Mouse (Mus musculus) CH12.LX (cell line): Measurements from ENCODE around the gene Gng3. TPM values are rescaled to one million over a fixed set of nuclear protein-coding genes. Genes with fewer than 3 reads are reported as not detected.
A peak's percentile ranks its signal among the peaks of the same experiment; 100 is the strongest.

Source experiments
- DNase-seq: peaks from one replicate; pipeline ENCODE4 v3.0.0-alpha.2; 2013; ENCODE audit errors: extremely low read depth
- H3K27ac ChIP-seq: 2 replicates; pipeline ENCODE4 v1.5.1; 2012; ENCODE audit warnings: low read depth, mild to moderate bottlenecking, control low read depth, moderate library complexity; ENCODE audit not compliant: insufficient read depth
- H3K27me3 ChIP-seq: replicated peaks from 2 replicates; pipeline ENCODE3; 2012; ENCODE audit warnings: inconsistent platforms
- H3K36me3 ChIP-seq, 2 experiments: replicated peaks in 1 of 2; 2 replicates each; pipeline versions ENCODE3 to v1.6.1; 2012; ENCODE audit warnings: inconsistent platforms in 1 of 2, low read length in 1 of 2, mild to moderate bottlenecking in 1 of 2, mixed read lengths in 1 of 2, moderate library complexity in 1 of 2; ENCODE audit not compliant: control insufficient read depth in 1 of 2, insufficient read depth in 1 of 2
- H3K4me1 ChIP-seq, 2 experiments: 2 replicates each; pipeline ENCODE4 v1.6.1; 2012; ENCODE audit warnings: inconsistent platforms in 1 of 2, moderate library complexity in 1 of 2; ENCODE audit not compliant: insufficient read depth in 2 of 2, control insufficient read depth in 1 of 2
- H3K4me2 ChIP-seq: 2 replicates; pipeline ENCODE4 v1.6.1; 2012; ENCODE audit warnings: low read depth, mild to moderate bottlenecking, control low read depth; ENCODE audit not compliant: poor library complexity, insufficient read depth, severe bottlenecking
- H3K4me3 ChIP-seq, 3 experiments: fragments of 150-350 bp in 1 of 3; sonication (generic) in 1 of 3; replicated peaks in 1 of 3; 2 replicates each; pipeline versions ENCODE3 to v1.5.1; 2011 to 2012; ENCODE audit warnings: low read depth in 2 of 3, low read length in 2 of 3, mild to moderate bottlenecking in 2 of 3, moderate library complexity in 2 of 3, control low read depth in 1 of 3, improper control_type of control experiment in 1 of 3, inconsistent platforms in 1 of 3, mixed read lengths in 1 of 3; ENCODE audit not compliant: poor library complexity in 1 of 3
- H3K79me2 ChIP-seq: replicated peaks from 2 replicates; pipeline ENCODE4 v1.6.1; 2012; ENCODE audit warnings: mild to moderate bottlenecking, moderate library complexity; ENCODE audit not compliant: control insufficient read depth, poor library complexity, insufficient read depth, severe bottlenecking; ENCODE audit errors: extremely low read depth
- H3K9ac ChIP-seq: 2 replicates; pipeline ENCODE4 v1.6.1; 2012; ENCODE audit warnings: low read depth, mild to moderate bottlenecking, control low read depth, moderate library complexity; ENCODE audit not compliant: insufficient read depth
- H3K9me3 ChIP-seq: replicated peaks from 2 replicates; pipeline ENCODE3; 2012; ENCODE audit warnings: low read length, inconsistent platforms, mixed read lengths
- BHLHE40 ChIP-seq: IDR thresholded peaks from 2 replicates; pipeline ENCODE4 v1.6.1; 2011; ENCODE audit warnings: mild to moderate bottlenecking, low read depth, low read length, improper control_type of control experiment
- CHD1 ChIP-seq: IDR thresholded peaks from 2 replicates; pipeline ENCODE4 v1.6.1; 2012; ENCODE audit warnings: low read depth, low read length, improper control_type of control experiment, inconsistent platforms
- CHD2 ChIP-seq: IDR thresholded peaks from 2 replicates; pipeline ENCODE4 v1.6.1; 2011; ENCODE audit warnings: low read length, improper control_type of control experiment
- CTCF ChIP-seq, 2 experiments: IDR thresholded peaks in 1 of 2; conservative IDR thresholded peaks in 1 of 2; 2 replicates each; pipeline ENCODE4 v1.5.1; 2011 to 2012; ENCODE audit warnings: low read depth in 2 of 2, low read length in 2 of 2, improper control_type of control experiment in 1 of 2, inconsistent platforms in 1 of 2, mild to moderate bottlenecking in 1 of 2, moderate library complexity in 1 of 2
- E2F4 ChIP-seq: IDR thresholded peaks from 2 replicates; pipeline ENCODE4 v1.6.1; 2011; ENCODE audit warnings: low read depth, low read length, improper control_type of control experiment; ENCODE audit not compliant: insufficient replicate concordance
- ETS1 ChIP-seq: conservative IDR thresholded peaks from 2 replicates; pipeline ENCODE4 v1.6.1; 2012; ENCODE audit warnings: low read depth, mild to moderate bottlenecking, inconsistent platforms, low read length, improper control_type of control experiment, moderate library complexity
- HCFC1 ChIP-seq: IDR thresholded peaks from 2 replicates; pipeline ENCODE4 v1.6.1; 2012; ENCODE audit warnings: low read depth, mild to moderate bottlenecking, inconsistent platforms, low read length, improper control_type of control experiment
- IRF4 ChIP-seq: IDR thresholded peaks from 2 replicates; pipeline ENCODE4 v1.6.1; 2014; ENCODE audit warnings: low read depth, mild to moderate bottlenecking, inconsistent platforms, low read length, improper control_type of control experiment
- JUN ChIP-seq: IDR thresholded peaks from 2 replicates; pipeline ENCODE4 v1.6.1; 2011; ENCODE audit warnings: low read depth, mild to moderate bottlenecking, low read length, improper control_type of control experiment, moderate library complexity; ENCODE audit not compliant: insufficient read depth
- KAT2A ChIP-seq: IDR thresholded peaks from 2 replicates; pipeline ENCODE4 v1.6.1; 2012; ENCODE audit warnings: low read length, improper control_type of control experiment, inconsistent platforms; ENCODE audit not compliant: insufficient replicate concordance
- MAFK ChIP-seq: IDR thresholded peaks from 2 replicates; pipeline ENCODE4 v1.6.1; 2011; ENCODE audit warnings: low read length, improper control_type of control experiment; ENCODE audit not compliant: insufficient replicate concordance
- MAZ ChIP-seq: IDR thresholded peaks from 2 replicates; pipeline ENCODE4 v1.6.1; 2012; ENCODE audit warnings: low read depth, mild to moderate bottlenecking, inconsistent platforms, low read length, improper control_type of control experiment, moderate library complexity
- MEF2A ChIP-seq: IDR thresholded peaks from 2 replicates; pipeline ENCODE4 v1.6.1; 2014; ENCODE audit warnings: low read depth, mild to moderate bottlenecking, inconsistent platforms, low read length, improper control_type of control experiment, borderline replicate concordance
- MXI1 ChIP-seq: IDR thresholded peaks from 2 replicates; pipeline ENCODE4 v1.6.1; 2011; ENCODE audit warnings: mild to moderate bottlenecking, low read depth, low read length, improper control_type of control experiment
- MYC ChIP-seq: IDR thresholded peaks from 2 replicates; pipeline ENCODE4 v1.6.1; 2011; ENCODE audit warnings: low read depth, mild to moderate bottlenecking, improper control_type of control experiment, low read length
- NELFE ChIP-seq: IDR thresholded peaks from 2 replicates; pipeline ENCODE4 v1.6.1; 2011; ENCODE audit warnings: low read depth, low read length, improper control_type of control experiment
- PAX5 ChIP-seq: IDR thresholded peaks from 2 replicates; pipeline ENCODE4 v1.6.1; 2012; ENCODE audit warnings: low read length, inconsistent platforms, mixed read lengths
- POLR2AphosphoS2 ChIP-seq: IDR thresholded peaks from 2 replicates; pipeline ENCODE4 v1.6.1; 2011; ENCODE audit warnings: low read depth, low read length, improper control_type of control experiment
- RAD21 ChIP-seq: IDR thresholded peaks from 2 replicates; pipeline ENCODE4 v1.6.1; 2011; ENCODE audit warnings: low read depth, mild to moderate bottlenecking, low read length, improper control_type of control experiment, moderate library complexity
- SIN3A ChIP-seq: IDR thresholded peaks from 2 replicates; pipeline ENCODE4 v1.6.1; 2012; ENCODE audit warnings: low read length, improper control_type of control experiment, inconsistent platforms
- SMC3 ChIP-seq: IDR thresholded peaks from 2 replicates; pipeline ENCODE4 v1.6.1; 2011; ENCODE audit warnings: low read depth, low read length, improper control_type of control experiment
- TBP ChIP-seq: conservative IDR thresholded peaks from 2 replicates; pipeline ENCODE4 v1.6.1; 2011; ENCODE audit warnings: low read depth, low read length, improper control_type of control experiment
- UBTF ChIP-seq: IDR thresholded peaks from 2 replicates; pipeline ENCODE4 v1.6.1; 2012; ENCODE audit warnings: low read depth, mild to moderate bottlenecking, inconsistent platforms, low read length, improper control_type of control experiment, moderate library complexity
- USF1 ChIP-seq: IDR thresholded peaks from 2 replicates; pipeline ENCODE4 v1.6.1; 2014; ENCODE audit warnings: low read depth, mild to moderate bottlenecking, inconsistent platforms, low read length, improper control_type of control experiment
- ZC3H11A ChIP-seq: IDR thresholded peaks from 2 replicates; pipeline ENCODE4 v1.6.1; 2012; ENCODE audit warnings: low read depth, mild to moderate bottlenecking, inconsistent platforms, low read length, improper control_type of control experiment
- ZKSCAN1 ChIP-seq: IDR thresholded peaks from 2 replicates; pipeline ENCODE4 v1.6.1; 2012; ENCODE audit warnings: low read depth, inconsistent platforms, low read length, improper control_type of control experiment, borderline replicate concordance
- ZMIZ1 ChIP-seq: IDR thresholded peaks from 2 replicates; pipeline ENCODE4 v1.6.1; 2012; ENCODE audit warnings: low read depth, mild to moderate bottlenecking, inconsistent platforms, low read length, improper control_type of control experiment
- ZNF384 ChIP-seq: IDR thresholded peaks from 2 replicates; pipeline ENCODE4 v1.6.1; 2012; ENCODE audit warnings: low read depth, low read length, improper control_type of control experiment, inconsistent platforms
- dilution Hi-C: fragments of 300-500 bp; cut with MboI; formaldehyde crosslinking; loops from 2 replicates; pipeline ENCODE4 v1.14.3; 2020; ENCODE audit warnings: low sequenced_read_pairs; ENCODE audit not compliant: extremely low pct_unique_long_range_greater_than_20kb, extremely low pct_ligation_motif_present
- in situ Hi-C: fragments of 300-500 bp; cut with MboI; formaldehyde crosslinking; loops from 3 replicates; pipeline ENCODE4 v1.14.3; 2019; ENCODE audit warnings: low sequenced_read_pairs, low pct_ligation_motif_present, low pct_unique_long_range_greater_than_20kb, mixed read lengths
- polyA plus RNA-seq: library from polyadenylated mRNA; unstranded; fragments of >175 nt; gene quantifications from 2 replicates; pipeline ENCODE4 v1.2.1, GENCODE M21; 2012; ENCODE audit warnings: low read depth; ENCODE audit not compliant: insufficient read length
- total RNA-seq, 2 experiments: library from RNA; depleted of rRNA; stranded (reverse); fragments of 300-350 nt in 1 of 2; fragments of >200 nt in 1 of 2; gene quantifications; 2 replicates each; pipeline ENCODE4 v1.2.3; 2012 to 2014

The Gng3 gene
- total and polyA plus RNA-seq, 3 experiments = 0.56 to 10.3 (median 6.1) TPM

GRCm38 (mm10) chr19:8841012-8841411 lies 2.0 kb upstream of the Gng3 start:
- DNase-seq = no peak
- H3K4me1 ChIP-seq = peaks cover 11 to 38% of the 10 kb centered on the region in 2 experiments
- no peak for TF ChIP-seq USF1
- TF ChIP-seq ZNF384 = no peak
- no peak for TF ChIP-seq MXI1
- TF ChIP-seq HCFC1 = no peak
- TF ChIP-seq NELFE = no peak
- no peak for TF ChIP-seq MAZ
- no peak for TF ChIP-seq ZC3H11A
- no peak for TF ChIP-seq CHD1
- no peak for TF ChIP-seq E2F4
- no peak for TF ChIP-seq RAD21
- no peak for TF ChIP-seq SMC3
- TF ChIP-seq CTCF (conservative IDR thresholded peaks at IDR 0.05 in 1 of 2, IDR thresholded peaks at IDR 0.05 in 1 of 2; ENCODE audit: low read depth in 2 of 2, low read length in 2 of 2) = no peak
- no peak for TF ChIP-seq BHLHE40
- TF ChIP-seq CHD2 = no peak
- H3K9me3 ChIP-seq = no peaks in the 10 kb centered on the region
- peaks cover 16 to 50% of the 10 kb centered on the region in 2 experiments for H3K36me3 ChIP-seq
- peaks cover 20% of the 10 kb centered on the region for H3K79me2 ChIP-seq
- no peaks in the 10 kb centered on the region for H3K27me3 ChIP-seq
- H3K4me3 ChIP-seq = peak overlapping the region; percentile 54 to 81 (median 65)
- peak overlapping the region; percentile 75 for H3K9ac ChIP-seq
- no peak overlapping the region for H3K27ac ChIP-seq
- in situ Hi-C loops = loop anchor here (25.0 kb wide), 1 partner anchor 1021 kb away; no protein-coding TSS in a partner anchor
- dilution Hi-C loops = no loop called here
- H3K4me2 ChIP-seq = peak overlapping the region; percentile 96

DNA sequence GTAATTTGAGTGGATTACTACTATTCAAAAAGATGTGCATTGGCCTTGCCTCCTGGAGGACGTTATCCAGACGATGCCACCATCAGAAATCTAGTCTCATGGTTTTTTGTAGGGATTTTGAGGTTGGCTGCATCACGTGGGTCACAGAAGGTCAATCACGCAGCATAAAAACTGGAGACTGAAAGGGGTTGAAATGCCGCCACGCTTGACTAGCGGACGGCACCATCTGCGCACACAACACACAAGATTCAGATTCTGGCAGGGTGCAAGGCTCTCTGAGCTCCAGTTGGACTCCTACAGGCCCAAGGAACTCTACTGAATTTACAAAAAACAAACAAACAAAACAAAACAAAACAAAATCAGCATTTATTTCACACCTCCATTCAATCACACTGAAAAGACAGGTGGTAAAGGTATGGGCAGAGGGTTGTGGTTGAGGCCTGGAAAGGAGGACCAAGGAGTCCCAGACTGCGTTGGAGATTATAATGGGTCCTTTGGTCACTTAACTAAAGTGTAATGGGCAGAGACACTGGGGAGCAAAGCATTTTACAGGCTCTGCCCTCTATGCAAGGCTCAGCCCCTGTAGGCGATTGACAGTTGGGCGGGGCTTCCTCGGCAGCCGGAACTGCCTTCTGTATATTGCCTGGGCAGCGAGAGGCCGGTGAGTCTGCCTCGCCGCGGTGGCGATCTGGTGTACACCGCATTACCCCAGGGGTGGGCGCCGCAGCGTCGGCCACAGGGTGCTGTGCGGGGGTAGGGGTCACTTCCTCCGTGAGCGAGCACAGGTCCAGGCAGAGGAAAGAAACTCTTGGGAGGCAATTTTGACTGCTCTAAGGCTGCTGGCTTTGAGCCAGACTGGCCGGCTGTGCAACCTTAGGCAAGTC lies 1.2 kb upstream of the Gng3 start:
- Histone ChIP-seq H3K36me3 (peaks cover 15 to 51% of the 10 kb centered on the region in 2 experiments), H3K27ac (peak overlapping the region; percentile 62), H3K9ac (peak overlapping the region; percentile 75), H3K9me3 (no peaks in the 10 kb centered on the region), H3K4me1 (peaks cover 11 to 45% of the 10 kb centered on the region in 2 experiments), H3K27me3 (no peaks in the 10 kb centered on the region), H3K4me2 (peak overlapping the region; percentile 96), H3K79me2 (peaks cover 20% of the 10 kb centered on the region), H3K4me3 (peak overlapping the region; percentile 54 to 81 (median 65))
- DNase-seq = peak; percentile 55
- dilution Hi-C loops = no loop called here
- in situ Hi-C loops = loop anchor here (25.0 kb wide), 1 partner anchor 1022 kb away; no protein-coding TSS in a partner anchor
- peak; percentile 59 for TF ChIP-seq NELFE
- TF ChIP-seq CHD1 = 0 out of 2 replicates have a peak, but pooled peaks have one; percentile 61
- peak; percentile 69 for TF ChIP-seq TBP
- TF ChIP-seq USF1 = peak; percentile 55
- peak; percentile 45; the same call in 1 of the 2 replicates for TF ChIP-seq MYC
- no peak for TF ChIP-seq UBTF
- TF ChIP-seq KAT2A = 0 out of 2 replicates have a peak, but pooled peaks have one; percentile 8
- TF ChIP-seq SIN3A = peak; percentile 94
- TF ChIP-seq ZC3H11A = no peak
- peak; percentile 43 for TF ChIP-seq BHLHE40
- TF ChIP-seq MAFK = no peak
- no peak for TF ChIP-seq PAX5
- peak; percentile 27; the same call in 1 of the 2 replicates for TF ChIP-seq HCFC1
- peak; percentile 24; the same call in 1 of the 2 replicates for TF ChIP-seq MEF2A
- TF ChIP-seq POLR2AphosphoS2 = 0 out of 2 replicates have a peak, but pooled peaks have one; percentile 75
- TF ChIP-seq SMC3 = 0 out of 2 replicates have a peak, but pooled peaks have one; percentile 2
- no peak for TF ChIP-seq ETS1
- no peak for TF ChIP-seq CHD2
- TF ChIP-seq ZKSCAN1 = no peak
- no peak for TF ChIP-seq IRF4
- 0 out of 2 replicates have a peak, but pooled peaks have one; percentile 49 for TF ChIP-seq ZMIZ1
- TF ChIP-seq JUN = no peak
